Mouse (Mus musculus): ENCODE measurements around the gene Zdhhc8. TPM values are rescaled to one million over a fixed set of nuclear protein-coding genes. Genes with fewer than 3 reads are reported as not detected.
A peak's percentile ranks its signal among the peaks of the same experiment; 100 is the strongest.

Zdhhc8 gene
- polyA plus RNA-seq, 1 experiment from 2014 or later, result 12.2 TPM

- H3K4me1 ChIP-seq (ENCODE audit: control insufficient read depth, insufficient read depth, low read length), result peaks cover 3% of the 10 kb centered on the region; the same call in 1 of the 2 replicates
- H3K9ac ChIP-seq (replicated peaks; ENCODE audit: low read depth, low read length), result no peak overlapping the region
- H3K9me3 ChIP-seq (ENCODE audit: control insufficient read depth, low read length), result no peaks in the 10 kb centered on the region
- no peak overlapping the region for H3K4me3 ChIP-seq (ENCODE audit: low read depth, low read length)
- no peaks in the 10 kb centered on the region for H3K27me3 ChIP-seq (ENCODE audit: control insufficient read depth, insufficient read depth, low read length)
- ATAC-seq (ENCODE audit: low read depth), result no peak
- WGBS, result 59% methylated on average over 6 of the region's 6 CpGs
- H3K4me2 ChIP-seq (ENCODE audit: low read depth, low read length), result no peak overlapping the region
- H3K36me3 ChIP-seq (ENCODE audit: control insufficient read depth, insufficient read depth, low read length), result no peaks in the 10 kb centered on the region
- no peak overlapping the region for H3K27ac ChIP-seq (ENCODE audit: low read depth, low read length)
These were observed 59.0 kb downstream of the Zdhhc8 start for GRCm38 (mm10) chr16:18175817-18176541.

DNA sequence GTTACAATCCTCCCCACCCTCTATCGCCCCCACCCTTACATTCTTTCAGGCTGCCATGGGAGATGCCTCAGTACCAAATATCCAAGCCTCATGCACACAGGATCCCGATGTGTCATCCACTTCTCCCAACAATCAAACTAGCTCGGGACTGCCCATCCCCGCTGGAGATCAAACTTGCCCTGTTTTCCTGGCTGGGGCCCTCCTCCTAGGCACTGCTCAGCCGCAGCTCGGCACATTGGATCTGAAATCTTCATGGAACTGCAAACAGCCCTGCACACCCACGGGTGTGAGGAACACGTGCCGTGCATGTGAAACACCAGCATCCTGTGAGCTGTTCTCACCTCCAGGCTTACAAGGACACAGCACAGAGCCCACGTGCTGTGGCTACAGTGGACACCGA, 61.1 kb downstream of the Zdhhc8 start:
- Histone ChIP-seq H3K9ac (replicated peaks; ENCODE audit: low read depth, low read length) (no peak overlapping the region), H3K9me3 (ENCODE audit: control insufficient read depth, low read length) (no peaks in the 10 kb centered on the region), H3K27me3 (ENCODE audit: control insufficient read depth, insufficient read depth, low read length) (no peaks in the 10 kb centered on the region), H3K27ac (ENCODE audit: low read depth, low read length) (no peak overlapping the region), H3K4me1 (ENCODE audit: control insufficient read depth, insufficient read depth, low read length) (no peaks in the 10 kb centered on the region), H3K4me3 (ENCODE audit: low read depth, low read length) (no peak overlapping the region), H3K4me2 (ENCODE audit: low read depth, low read length) (no peak overlapping the region), H3K36me3 (ENCODE audit: control insufficient read depth, insufficient read depth, low read length) (no peaks in the 10 kb centered on the region)
- no peak for ATAC-seq (ENCODE audit: low read depth)
- 66% methylated on average over 11 of the region's 11 CpGs for WGBS

DNA sequence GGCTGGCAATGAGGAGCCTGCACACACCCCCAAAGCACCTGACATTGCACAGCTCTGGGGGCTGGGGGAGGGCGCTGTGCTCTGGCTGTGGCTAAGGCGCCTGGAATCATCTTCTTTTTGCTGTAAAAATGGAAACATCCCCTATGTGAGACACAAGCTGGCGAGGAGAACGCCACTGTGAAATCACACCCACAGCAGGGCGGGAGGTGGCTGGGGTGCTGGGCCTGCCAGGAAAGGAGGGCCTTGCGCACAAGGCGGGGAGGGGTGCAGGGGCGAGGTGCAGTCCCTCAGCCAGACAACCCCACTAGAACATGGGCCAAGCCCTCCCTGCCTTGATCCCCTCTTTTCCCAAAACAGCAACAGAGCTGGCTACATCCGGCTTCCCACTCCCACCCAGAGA, 61.7 kb downstream of the Zdhhc8 start:
- no peak overlapping the region for H3K27ac ChIP-seq (ENCODE audit: low read depth, low read length)
- 84% methylated on average over 9 of the region's 9 CpGs for WGBS
- H3K27me3 ChIP-seq (ENCODE audit: control insufficient read depth, insufficient read depth, low read length), result no peaks in the 10 kb centered on the region
- H3K4me1 ChIP-seq (ENCODE audit: control insufficient read depth, insufficient read depth, low read length), result no peaks in the 10 kb centered on the region
- H3K9me3 ChIP-seq (ENCODE audit: control insufficient read depth, low read length), result no peaks in the 10 kb centered on the region
- no peak for ATAC-seq (ENCODE audit: low read depth)
- no peak overlapping the region for H3K4me3 ChIP-seq (ENCODE audit: low read depth, low read length)
- H3K36me3 ChIP-seq (ENCODE audit: control insufficient read depth, insufficient read depth, low read length), result no peaks in the 10 kb centered on the region
- H3K9ac ChIP-seq (replicated peaks; ENCODE audit: low read depth, low read length), result no peak overlapping the region
- H3K4me2 ChIP-seq (ENCODE audit: low read depth, low read length), result no peak overlapping the region

- peak; percentile 12; the same call in 1 of the 2 replicates for ATAC-seq (ENCODE audit: low read depth)
- Histone ChIP-seq H3K4me2 (ENCODE audit: low read depth, low read length) (no peak overlapping the region), H3K36me3 (ENCODE audit: control insufficient read depth, insufficient read depth, low read length) (no peaks in the 10 kb centered on the region), H3K9me3 (ENCODE audit: control insufficient read depth, low read length) (no peaks in the 10 kb centered on the region), H3K27ac (ENCODE audit: low read depth, low read length) (no peak overlapping the region), H3K4me3 (ENCODE audit: low read depth, low read length) (no peak overlapping the region), H3K9ac (replicated peaks; ENCODE audit: low read depth, low read length) (no peak overlapping the region), H3K27me3 (ENCODE audit: control insufficient read depth, insufficient read depth, low read length) (no peaks in the 10 kb centered on the region), H3K4me1 (ENCODE audit: control insufficient read depth, insufficient read depth, low read length) (peaks cover 3% of the 10 kb centered on the region; the same call in 1 of the 2 replicates)
- WGBS, result 13% methylated on average over 7 of the region's 7 CpGs
These were observed 62.6 kb downstream of the Zdhhc8 start for GRCm38 (mm10) chr16:18172266-18172855.

MicroRNA genes within 50 kb of the gene (microRNA counts, 519-probe panel; counts per million panel counts)
- not detected for microRNA mmu-miR-1306

Small RNAs within 50 kb of the gene (microRNA-seq; reads per million reads assigned to microRNA genes)
- not detected for gene Gm24572
- gene Mir1306, result 137 reads per million, percentile 50 among the genes with 10 or more reads in this experiment

Other genes starting within 250 kb of the Zdhhc8 start
- 155 and 174 TPM in 2 replicates for gene Dgcr6, start 182.3 kb downstream of the Zdhhc8 start, polyA plus RNA-seq (2014; fragmentation: Nextera tagmentation; extraction: Ambion mirVana)
- 2.2 and 2.5 TPM in 2 replicates for gene Prodh, start 144.9 kb downstream of the Zdhhc8 start, polyA plus RNA-seq (2014; fragmentation: Nextera tagmentation; extraction: Ambion mirVana)
- gene Rtn4r, start 107.5 kb downstream of the Zdhhc8 start, polyA plus RNA-seq (2014; fragmentation: Nextera tagmentation; extraction: Ambion mirVana), result 27.4 and 36.4 TPM in 2 replicates
- not detected in 2 replicates for gene Ccdc188, start 17.3 kb downstream of the Zdhhc8 start, polyA plus RNA-seq (2014; fragmentation: Nextera tagmentation; extraction: Ambion mirVana)
- 78.4 and 81.5 TPM in 2 replicates for gene Trmt2a, start 13.5 kb upstream of the Zdhhc8 start, polyA plus RNA-seq (2014; fragmentation: Nextera tagmentation; extraction: Ambion mirVana)
- 400 and 407 TPM in 2 replicates for gene Ranbp1, start 13.6 kb upstream of the Zdhhc8 start, polyA plus RNA-seq (2014; fragmentation: Nextera tagmentation; extraction: Ambion mirVana)
- not detected in 2 replicates for gene Gm49776, start 23.2 kb upstream of the Zdhhc8 start, polyA plus RNA-seq (2014; fragmentation: Nextera tagmentation; extraction: Ambion mirVana)
- 40.8 and 42.1 TPM in 2 replicates for gene Dgcr8, start 54.1 kb upstream of the Zdhhc8 start, polyA plus RNA-seq (2014; fragmentation: Nextera tagmentation; extraction: Ambion mirVana)
- 99.8 and 114 TPM in 2 replicates for gene Tango2, start 113.0 kb upstream of the Zdhhc8 start, polyA plus RNA-seq (2014; fragmentation: Nextera tagmentation; extraction: Ambion mirVana)
- gene Arvcf, start 113.0 kb upstream of the Zdhhc8 start, polyA plus RNA-seq (2014; fragmentation: Nextera tagmentation; extraction: Ambion mirVana), result 60.2 and 73.5 TPM in 2 replicates
- 21.3 and 25.4 TPM in 2 replicates for gene Txnrd2, start 191.2 kb upstream of the Zdhhc8 start, polyA plus RNA-seq (2014; fragmentation: Nextera tagmentation; extraction: Ambion mirVana)
- 102 and 103 TPM in 2 replicates for gene Comt, start 191.7 kb upstream of the Zdhhc8 start, polyA plus RNA-seq (2014; fragmentation: Nextera tagmentation; extraction: Ambion mirVana)

Measured in neural tube, embryonic 14.5 days (tissue).